Mouse (Mus musculus) liver, embryonic 15.5 days (tissue): ENCODE results near the gene 2700081O15Rik. TPM values are rescaled to one million over a fixed set of nuclear protein-coding genes. Genes with fewer than 3 reads are reported as not detected.
A peak's percentile ranks its signal among the peaks of the same experiment; 100 is the strongest.
"Not testable (repeated sequence)": the region's sequence is repeated elsewhere in the genome, so short reads cannot be mapped to it uniquely, and the experiment has no call there.

ENCODE experiments used
- ATAC-seq: fragments of 200-750 bp; cut with Nextera tagmentation; 2 replicates; pipeline ENCODE4 v1.8.0; 2017; ENCODE audit warnings: moderate number of reproducible peaks, mild to moderate bottlenecking, moderate library complexity; ENCODE audit not compliant: insufficient read depth
- H3K27ac ChIP-seq: fragments of 300-500 bp; sonication (generic); replicated peaks from 2 replicates; pipeline ENCODE4 v1.5.1; 2015; ENCODE audit warnings: mild to moderate bottlenecking, inconsistent platforms
- H3K27me3 ChIP-seq: fragments of 300-500 bp; sonication (generic); 2 replicates; pipeline ENCODE4 v1.6.1; 2015; ENCODE audit warnings: mild to moderate bottlenecking, inconsistent platforms
- H3K36me3 ChIP-seq: fragments of 300-500 bp; sonication (generic); replicated peaks from 2 replicates; pipeline ENCODE4 v1.6.1; 2015; ENCODE audit warnings: moderate library complexity, mild to moderate bottlenecking, inconsistent platforms
- H3K4me1 ChIP-seq: fragments of 300-500 bp; sonication (generic); replicated peaks from 2 replicates; pipeline ENCODE4 v1.6.1; 2015; ENCODE audit warnings: inconsistent platforms
- H3K4me2 ChIP-seq: fragments of 300-500 bp; sonication (generic); 2 replicates; pipeline ENCODE4 v1.6.1; 2015; ENCODE audit warnings: moderate library complexity, mild to moderate bottlenecking, inconsistent platforms
- H3K4me3 ChIP-seq: fragments of 300-500 bp; sonication (generic); replicated peaks from 2 replicates; pipeline ENCODE4 v1.5.1; 2015; ENCODE audit warnings: mild to moderate bottlenecking, inconsistent platforms
- H3K9ac ChIP-seq: fragments of 300-500 bp; sonication (generic); 2 replicates; pipeline ENCODE4 v1.6.1; 2015; ENCODE audit warnings: moderate library complexity, mild to moderate bottlenecking, inconsistent platforms
- H3K9me3 ChIP-seq: fragments of 300-500 bp; sonication (generic); replicated peaks from 2 replicates; pipeline ENCODE4 v1.6.1; 2016; ENCODE audit warnings: inconsistent platforms
- WGBS: fragments of 180-500 bp; shearing (Covaris S2); methylation state at CpG from one replicate; pipeline ENCODE4 v1.1.7; 2015; ENCODE audit warnings: mixed read lengths; ENCODE audit not compliant: insufficient replicate concordance; 5-methylcytosine and 5-hydroxymethylcytosine counted together
- polyA plus RNA-seq: library from polyadenylated mRNA; unstranded; fragments of >200 nt; fragmentation: Nextera tagmentation; extraction: Ambion mirVana; gene quantifications from 2 replicates; pipeline ENCODE4 v1.2.1, GENCODE M21; 2015

The 2700081O15Rik gene
- polyA plus RNA-seq, 1 experiment from 2014 or later: 0.68 TPM

DNA sequence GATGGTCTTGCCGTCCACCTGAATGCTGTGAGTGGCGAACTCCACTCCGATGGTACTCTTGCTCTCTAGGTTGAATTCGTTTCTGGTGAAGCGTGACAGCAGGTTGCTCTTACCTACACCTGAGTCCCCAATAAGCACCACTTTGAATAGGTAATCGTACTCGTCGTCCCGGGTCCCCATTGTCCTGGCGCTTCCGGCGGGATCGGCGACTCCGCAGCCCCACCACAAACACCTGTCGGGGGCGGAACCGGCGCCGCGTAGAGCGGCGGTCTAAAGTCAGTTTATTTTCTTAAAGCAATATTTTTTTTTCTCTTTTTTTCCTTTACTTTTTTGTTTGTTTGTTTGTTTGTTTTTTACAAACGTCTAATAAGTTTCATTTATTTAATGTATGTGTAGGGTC, 18.5 kb upstream of the 2700081O15Rik start:
- H3K27ac ChIP-seq, H3K4me1 ChIP-seq, H3K4me2 ChIP-seq, H3K36me3 ChIP-seq, H3K4me3 ChIP-seq, H3K9ac ChIP-seq, H3K9me3 ChIP-seq, ATAC-seq: not testable (repeated sequence)
- H3K27me3 ChIP-seq: peaks cover 20% of the 10 kb centered on the region
- WGBS: 31% methylated on average over 24 of the region's 24 CpGs

DNA sequence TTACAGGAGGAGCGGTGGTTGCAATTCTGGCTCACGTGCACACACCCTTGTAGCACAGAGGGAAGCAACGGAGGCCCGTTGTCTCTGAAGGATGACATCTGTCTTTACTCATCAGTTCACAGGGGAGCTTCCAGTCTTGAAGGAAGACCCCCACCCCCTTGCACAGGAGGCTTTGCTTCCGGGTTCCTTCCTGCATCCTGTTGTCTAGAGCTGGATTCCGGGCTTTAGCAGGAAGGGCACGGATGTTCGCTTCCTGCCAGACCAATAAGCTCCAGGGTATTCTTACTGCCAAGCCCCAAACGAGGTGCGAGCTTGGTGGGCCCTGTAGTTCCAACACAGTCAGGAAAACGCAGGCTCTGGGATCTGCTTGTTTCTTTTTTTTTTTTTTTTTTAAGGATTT, 16.8 kb upstream of the 2700081O15Rik start:
- ATAC-seq: no peak
- no peaks in the 10 kb centered on the region for H3K9me3 ChIP-seq
- no peak overlapping the region for H3K4me2 ChIP-seq
- H3K9ac ChIP-seq: no peak overlapping the region
- 37% methylated on average over 11 of the region's 11 CpGs for WGBS
- H3K4me3 ChIP-seq: no peak overlapping the region
- peaks cover 30% of the 10 kb centered on the region for H3K27me3 ChIP-seq
- H3K4me1 ChIP-seq: no peaks in the 10 kb centered on the region
- no peaks in the 10 kb centered on the region for H3K36me3 ChIP-seq
- no peak overlapping the region for H3K27ac ChIP-seq

DNA sequence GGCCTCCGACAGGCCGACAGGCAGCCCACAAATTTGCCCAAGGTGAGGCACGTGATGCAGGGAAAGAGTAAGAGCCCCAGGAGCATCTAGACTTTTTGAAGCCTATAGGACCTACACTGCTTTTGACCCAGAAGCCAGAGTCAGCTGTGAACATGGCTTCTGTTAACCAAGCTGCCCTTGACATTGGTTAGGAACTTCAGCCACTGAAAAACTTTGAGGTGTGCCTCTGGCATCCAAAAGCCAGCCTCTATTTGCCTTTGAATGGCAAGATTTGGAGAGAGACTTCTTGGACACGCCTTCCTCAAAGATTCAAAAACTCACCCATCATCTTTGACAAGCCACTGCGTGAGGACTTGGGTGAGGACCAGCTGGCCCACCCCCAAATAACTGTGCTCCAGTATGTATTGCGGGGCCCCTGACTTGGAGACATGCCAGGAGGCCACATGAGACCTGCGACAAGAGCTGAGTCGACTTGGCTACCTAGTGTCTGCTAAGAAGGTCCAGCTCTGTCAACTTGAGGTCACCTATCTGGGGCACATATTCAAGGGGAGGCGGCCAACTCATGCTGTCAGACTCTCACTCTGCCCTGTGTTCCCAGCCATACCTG, 12.7 kb upstream of the 2700081O15Rik start:
- Histone ChIP-seq H3K4me1 (no peaks in the 10 kb centered on the region), H3K27ac (no peak overlapping the region), H3K36me3 (no peaks in the 10 kb centered on the region), H3K4me3 (no peak overlapping the region), H3K9ac (no peak overlapping the region), H3K9me3 (no peaks in the 10 kb centered on the region), H3K4me2 (no peak overlapping the region), H3K27me3 (peaks cover 21% of the 10 kb centered on the region)
- 64% methylated on average over 9 of the region's 9 CpGs for WGBS
- no peak for ATAC-seq

DNA sequence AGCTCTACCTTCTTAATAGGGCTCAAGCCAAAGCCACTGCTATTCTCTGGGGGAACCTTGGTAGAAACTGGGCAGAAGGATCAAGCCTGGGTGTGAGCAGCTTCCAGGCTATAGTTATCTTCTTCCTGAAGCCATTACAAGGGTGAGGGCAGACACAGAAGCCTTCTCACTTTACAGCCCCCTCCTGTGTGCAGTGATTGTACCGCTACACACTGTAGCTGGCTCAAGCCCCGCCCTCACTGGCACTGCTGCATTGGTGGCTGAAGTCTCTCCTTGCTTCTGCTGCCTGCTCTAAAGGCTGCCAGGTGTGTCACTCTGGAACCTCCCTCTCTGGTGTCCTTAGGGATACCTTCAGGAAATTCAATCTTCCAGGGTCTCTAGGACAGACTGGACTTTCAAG, 5.1 kb upstream of the 2700081O15Rik start:
- H3K9ac ChIP-seq: no peak overlapping the region
- 47% methylated on average over 2 of the region's 2 CpGs for WGBS
- peaks cover 48% of the 10 kb centered on the region for H3K27me3 ChIP-seq
- no peaks in the 10 kb centered on the region for H3K9me3 ChIP-seq
- no peak overlapping the region for H3K27ac ChIP-seq
- no peak overlapping the region for H3K4me3 ChIP-seq
- no peak for ATAC-seq
- H3K36me3 ChIP-seq: no peaks in the 10 kb centered on the region
- H3K4me1 ChIP-seq: peaks cover 12% of the 10 kb centered on the region
- H3K4me2 ChIP-seq: no peak overlapping the region

DNA sequence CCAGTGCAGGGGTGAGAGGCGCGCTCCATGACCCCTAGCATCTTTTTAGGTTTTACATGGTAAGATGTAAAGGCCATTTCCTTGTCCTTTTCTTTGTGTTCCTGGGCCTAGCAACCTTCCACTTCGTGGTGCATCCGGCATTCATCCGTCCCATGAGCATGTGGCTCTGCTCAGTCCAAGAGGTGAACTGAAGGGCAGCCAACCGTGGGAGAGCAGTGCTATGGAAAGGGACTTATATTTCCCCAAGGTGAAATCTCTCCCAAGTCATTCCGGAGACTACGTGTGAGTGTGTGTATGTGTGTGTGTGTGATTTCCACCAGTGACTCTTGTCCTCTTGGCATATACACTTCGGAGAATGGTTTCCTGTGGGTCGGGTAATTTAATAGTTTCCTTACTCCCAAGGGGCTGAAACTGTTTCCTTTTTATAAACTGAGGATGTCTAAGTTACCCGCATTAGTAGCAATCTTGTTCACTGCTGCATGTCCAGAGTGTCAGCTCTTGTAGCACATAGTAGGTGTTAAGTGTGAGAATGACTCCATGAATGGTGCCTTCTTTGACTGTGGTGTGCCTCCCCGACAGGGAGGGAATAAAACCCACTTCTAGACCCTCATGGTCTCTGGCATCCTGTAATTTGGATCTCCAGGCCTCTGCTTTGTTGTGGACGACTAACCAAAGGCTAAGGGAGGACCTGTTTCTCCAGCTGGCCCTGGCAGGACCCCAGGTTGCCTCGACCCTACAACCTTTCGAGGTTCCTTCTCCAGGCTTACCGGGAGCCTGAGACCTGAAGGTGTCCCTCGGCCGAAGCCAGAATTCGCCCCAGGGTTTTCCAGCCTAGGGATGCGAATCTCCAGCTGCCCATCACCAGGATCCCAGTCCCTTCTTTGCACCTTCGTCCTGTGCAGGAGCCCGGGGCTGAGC, 1.2 kb upstream of the 2700081O15Rik start:
- no peak for ATAC-seq
- no peaks in the 10 kb centered on the region for H3K9me3 ChIP-seq
- peak overlapping the region; percentile 78 for H3K4me3 ChIP-seq
- peaks cover 47% of the 10 kb centered on the region for H3K4me1 ChIP-seq
- peaks cover 2% of the 10 kb centered on the region; the same call in 1 of the 2 replicates for H3K36me3 ChIP-seq
- peak overlapping the region; percentile 88 for H3K4me2 ChIP-seq
- WGBS: 45% methylated on average over 22 of the region's 22 CpGs
- H3K27ac ChIP-seq: no peak overlapping the region
- H3K27me3 ChIP-seq: peaks cover 52% of the 10 kb centered on the region
- peak overlapping the region; percentile 64; the same call in 1 of the 2 replicates for H3K9ac ChIP-seq

DNA sequence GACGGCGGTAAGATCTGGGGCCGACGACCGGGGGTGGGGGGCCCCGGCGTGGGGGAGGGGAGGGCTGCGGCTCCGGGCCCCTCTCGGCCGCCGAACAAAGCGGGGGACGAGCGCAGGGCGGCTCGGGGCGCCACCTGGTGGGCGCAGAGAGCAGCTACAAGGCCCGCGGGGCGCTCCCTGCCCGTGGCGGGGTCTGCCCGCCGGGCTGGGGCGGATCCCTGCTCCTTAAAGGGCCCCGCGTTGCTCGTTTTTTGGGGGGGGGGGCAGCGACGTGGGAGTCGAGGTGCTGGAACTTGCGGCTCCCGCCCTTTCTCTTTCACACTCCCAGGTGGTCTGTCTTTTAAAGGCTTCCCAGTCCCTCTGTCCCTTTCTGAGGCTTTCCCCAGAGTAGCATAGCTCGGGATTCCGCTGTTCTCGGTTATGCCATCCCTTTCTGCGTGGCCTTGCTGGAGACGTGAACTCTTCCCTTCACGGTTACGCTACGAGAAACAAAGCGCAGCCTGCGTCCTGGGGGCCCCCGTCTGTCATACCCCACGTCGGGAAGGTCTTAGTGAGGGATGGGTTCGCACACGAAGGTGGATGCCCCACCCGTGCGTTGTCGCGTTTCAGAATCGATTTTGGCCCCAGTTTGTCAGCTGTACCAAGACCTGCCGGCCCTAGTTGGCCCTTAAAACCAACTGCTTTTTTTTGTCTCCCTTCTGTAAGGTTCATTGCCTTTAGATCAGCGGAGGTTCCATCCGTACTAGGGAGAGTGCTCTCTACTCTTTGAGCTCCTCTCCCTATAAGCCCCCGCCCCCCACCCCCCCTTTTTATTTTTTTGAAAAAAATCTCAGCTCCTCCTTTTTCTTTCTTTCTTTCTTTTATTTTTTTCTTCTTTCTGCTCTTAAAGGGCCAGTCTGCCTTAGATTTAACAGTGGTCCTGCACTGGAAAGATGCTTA, 755 bp downstream of the 2700081O15Rik start:
- peak overlapping the region; percentile 39; the same call in 1 of the 2 replicates for H3K27ac ChIP-seq
- H3K9ac ChIP-seq: peak overlapping the region; percentile 64
- peaks cover 22% of the 10 kb centered on the region for H3K36me3 ChIP-seq
- peaks cover 64% of the 10 kb centered on the region for H3K4me1 ChIP-seq
- ATAC-seq: peak; percentile 74
- WGBS: 1% methylated on average over 59 of the region's 59 CpGs
- peak overlapping the region; percentile 78 for H3K4me3 ChIP-seq
- H3K9me3 ChIP-seq: no peaks in the 10 kb centered on the region
- H3K4me2 ChIP-seq: peak overlapping the region; percentile 88
- peaks cover 43% of the 10 kb centered on the region for H3K27me3 ChIP-seq

DNA sequence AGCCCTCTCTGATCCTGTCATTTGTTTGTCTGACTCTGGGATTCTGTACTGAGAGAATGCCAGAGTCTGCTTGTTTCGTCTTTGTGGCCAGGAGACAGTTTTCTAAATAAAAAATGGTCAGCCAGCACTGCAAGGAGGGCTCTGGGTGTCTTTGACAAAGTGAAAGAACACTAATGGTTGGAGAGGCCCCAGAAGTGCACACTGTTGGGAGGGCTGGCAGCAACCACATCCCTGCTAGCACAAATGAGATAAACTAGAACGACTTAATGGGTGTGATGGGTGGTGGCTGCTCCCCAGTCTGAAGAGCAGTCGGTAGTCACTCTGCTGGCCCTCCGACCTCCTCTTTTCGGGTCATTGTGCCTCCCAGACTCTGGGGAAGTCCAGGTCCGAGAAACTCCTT, 1.7 kb downstream of the 2700081O15Rik start:
- peak overlapping the region; percentile 88 for H3K4me2 ChIP-seq
- peak overlapping the region; percentile 25; the same call in 1 of the 2 replicates for H3K27ac ChIP-seq
- peak overlapping the region; percentile 78 for H3K4me3 ChIP-seq
- WGBS: 12% methylated on average over 6 of the region's 6 CpGs
- peaks cover 69% of the 10 kb centered on the region for H3K4me1 ChIP-seq
- ATAC-seq: peak; percentile 20; the same call in 1 of the 2 replicates
- peak overlapping the region; percentile 23; the same call in 1 of the 2 replicates for H3K9ac ChIP-seq
- peaks cover 28% of the 10 kb centered on the region for H3K36me3 ChIP-seq
- H3K9me3 ChIP-seq: no peaks in the 10 kb centered on the region
- peaks cover 35% of the 10 kb centered on the region for H3K27me3 ChIP-seq

DNA sequence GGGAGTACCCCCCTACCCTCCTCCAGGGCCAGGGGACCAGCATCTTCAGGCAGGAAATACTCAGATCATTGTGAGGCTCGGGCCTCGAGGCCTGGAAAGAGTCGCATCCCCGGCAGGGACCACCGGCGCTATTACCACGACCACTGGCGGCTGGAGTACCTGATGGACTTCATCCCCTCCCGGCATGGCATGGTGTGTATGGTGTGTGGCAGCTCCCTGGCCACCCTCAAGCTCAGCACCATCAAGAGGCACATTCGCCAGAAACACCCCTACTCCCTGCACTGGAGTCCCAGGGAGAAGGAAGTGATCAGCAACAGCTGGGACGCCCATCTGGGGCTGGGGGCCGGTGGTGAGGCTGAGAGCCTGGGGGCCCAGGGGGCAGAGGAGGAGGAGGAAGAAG, 2.7 kb downstream of the 2700081O15Rik start:
- Histone ChIP-seq H3K9ac (no peak overlapping the region; the same call in 1 of the 2 replicates), H3K36me3 (peaks cover 36% of the 10 kb centered on the region), H3K27ac (no peak overlapping the region), H3K4me3 (no peak overlapping the region), H3K9me3 (no peaks in the 10 kb centered on the region), H3K27me3 (peaks cover 27% of the 10 kb centered on the region), H3K4me2 (peak overlapping the region; percentile 88; the same call in 1 of the 2 replicates), H3K4me1 (peaks cover 71% of the 10 kb centered on the region)
- no peak for ATAC-seq
- 68% methylated on average over 12 of the region's 12 CpGs for WGBS

DNA sequence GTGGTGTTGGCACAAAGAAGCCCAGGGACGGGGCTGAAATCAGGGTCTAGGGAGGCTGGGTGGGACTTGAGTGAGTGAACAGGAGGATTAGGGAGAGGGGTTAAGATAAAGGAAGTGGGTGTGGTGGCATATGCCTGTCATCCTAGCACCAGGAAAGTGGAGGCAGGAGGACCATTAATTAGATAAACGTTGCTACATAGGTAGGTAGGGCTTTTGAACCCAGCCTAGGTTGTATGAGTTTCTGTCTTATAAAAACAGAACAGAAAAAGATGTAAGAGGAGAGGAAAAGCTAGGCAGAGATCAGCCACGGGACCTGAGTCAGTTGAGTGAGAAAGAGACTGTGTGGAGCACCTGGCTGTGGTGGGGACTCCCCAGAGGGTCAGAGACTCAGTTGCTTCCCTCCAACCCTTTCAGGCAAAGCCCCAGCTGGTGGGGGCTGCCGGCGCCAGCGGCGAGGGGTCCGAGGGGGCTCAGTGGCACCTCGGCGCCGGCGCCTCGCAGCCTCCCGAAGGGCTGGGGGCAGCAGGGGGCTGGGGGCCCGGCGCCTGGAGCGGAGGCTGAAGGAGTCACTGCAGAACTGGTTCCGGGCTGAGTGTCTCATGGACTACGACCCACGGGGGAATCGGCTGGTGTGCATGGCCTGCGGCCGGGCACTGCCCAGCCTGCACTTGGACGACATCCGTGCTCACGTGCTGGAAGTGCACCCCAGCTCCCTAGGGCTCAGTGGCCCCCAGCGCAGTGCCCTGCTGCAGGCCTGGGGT, 3.6 kb downstream of the 2700081O15Rik start:
- ATAC-seq: no peak
- Histone ChIP-seq H3K4me3 (no peak overlapping the region), H3K9me3 (no peaks in the 10 kb centered on the region), H3K4me1 (peaks cover 71% of the 10 kb centered on the region), H3K27me3 (peaks cover 18% of the 10 kb centered on the region), H3K4me2 (no peak overlapping the region), H3K36me3 (peaks cover 44% of the 10 kb centered on the region), H3K9ac (no peak overlapping the region), H3K27ac (no peak overlapping the region)
- WGBS: 72% methylated on average over 27 of the region's 27 CpGs
